Mouse (Mus musculus) retina, postnatal 7 days (tissue): ENCODE measurements at regions not wholly inside any gene's neighbourhood (a gene's known extent, or its start where the extent isn't known, plus 50 kb on each side); places are given as distances from the start of the nearest gene placed in this dataset.

Source experiments
- DNase-seq: peaks from one replicate; pipeline ENCODE4 v3.0.0-alpha.2; 2012; ENCODE audit warnings: low read depth, low spot score

- DNase-seq: no peak
Measured at GRCm38 (mm10) chr1:194041393-194042352, 576.3 kb upstream of the Plxna2 start.

DNA sequence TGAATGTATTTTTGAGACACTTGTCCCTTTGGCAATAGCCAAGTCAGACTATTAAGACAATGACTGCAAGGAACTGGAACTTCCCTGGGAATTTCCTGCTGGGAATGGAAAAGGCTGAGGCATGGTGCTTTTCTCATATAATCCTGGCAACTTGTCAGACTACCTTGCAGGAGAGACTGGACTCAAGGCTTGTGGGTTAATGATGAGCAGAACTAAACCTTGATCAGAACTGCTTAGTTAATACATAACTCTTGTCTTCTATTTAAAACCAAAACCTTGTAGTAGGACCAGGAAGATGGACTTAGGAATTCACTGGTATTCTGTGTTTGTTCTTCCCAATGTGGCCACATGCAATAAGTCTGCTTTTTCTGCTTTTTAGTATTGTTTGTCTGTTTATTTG is 579.3 kb upstream of the Plxna2 start:
- DNase-seq: no peak

GRCm38 (mm10) chr1:194034199-194034883 is 583.7 kb upstream of the Plxna2 start:
- DNase-seq: no peak

DNA sequence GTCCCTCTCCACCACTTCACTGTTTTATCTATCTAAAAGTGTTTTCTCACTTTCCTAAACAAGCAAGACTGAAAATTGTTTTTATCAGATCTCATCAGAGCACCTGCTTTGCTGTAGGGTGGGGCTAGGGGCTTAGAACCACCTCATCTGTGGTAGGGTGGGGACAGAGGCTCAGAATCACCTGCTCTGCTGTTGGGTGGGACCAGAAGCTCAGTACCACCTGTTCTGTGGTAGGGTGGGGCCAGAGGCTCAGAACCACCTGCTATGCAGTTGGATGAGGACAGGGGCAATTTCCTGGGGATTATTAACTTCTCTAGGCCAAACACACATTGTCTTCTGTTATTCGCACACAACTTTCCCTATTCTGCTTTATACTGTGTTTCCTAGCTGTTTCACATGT is 585.4 kb upstream of the Plxna2 start:
- no peak for DNase-seq

DNA sequence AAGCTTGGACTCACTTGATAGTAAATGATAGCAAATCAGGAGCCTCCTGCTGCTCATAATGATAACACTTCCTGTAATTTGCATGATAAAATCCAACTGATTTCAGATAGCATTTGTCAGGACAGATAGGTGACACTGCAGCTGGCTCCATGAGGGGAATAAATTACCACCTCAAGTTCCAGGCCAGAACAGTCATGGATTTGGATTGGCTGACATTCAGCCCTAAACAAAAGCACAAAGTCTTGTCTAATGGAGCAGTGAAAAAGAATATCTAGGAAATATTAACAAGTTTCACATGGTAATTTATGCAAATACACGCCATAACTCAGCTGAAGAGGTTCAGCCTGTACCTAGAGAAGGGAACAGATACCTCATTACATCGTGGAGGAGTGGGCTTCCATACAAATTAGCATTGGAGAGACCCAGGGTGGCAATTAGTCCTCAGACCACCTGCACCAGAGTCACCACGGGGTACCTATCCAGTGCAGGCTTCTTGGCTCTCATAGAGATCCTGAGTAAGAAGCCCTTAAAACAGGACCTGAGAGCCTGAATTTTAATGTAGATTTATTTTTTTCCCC is 587.3 kb upstream of the Plxna2 start:
- DNase-seq: no peak

DNA sequence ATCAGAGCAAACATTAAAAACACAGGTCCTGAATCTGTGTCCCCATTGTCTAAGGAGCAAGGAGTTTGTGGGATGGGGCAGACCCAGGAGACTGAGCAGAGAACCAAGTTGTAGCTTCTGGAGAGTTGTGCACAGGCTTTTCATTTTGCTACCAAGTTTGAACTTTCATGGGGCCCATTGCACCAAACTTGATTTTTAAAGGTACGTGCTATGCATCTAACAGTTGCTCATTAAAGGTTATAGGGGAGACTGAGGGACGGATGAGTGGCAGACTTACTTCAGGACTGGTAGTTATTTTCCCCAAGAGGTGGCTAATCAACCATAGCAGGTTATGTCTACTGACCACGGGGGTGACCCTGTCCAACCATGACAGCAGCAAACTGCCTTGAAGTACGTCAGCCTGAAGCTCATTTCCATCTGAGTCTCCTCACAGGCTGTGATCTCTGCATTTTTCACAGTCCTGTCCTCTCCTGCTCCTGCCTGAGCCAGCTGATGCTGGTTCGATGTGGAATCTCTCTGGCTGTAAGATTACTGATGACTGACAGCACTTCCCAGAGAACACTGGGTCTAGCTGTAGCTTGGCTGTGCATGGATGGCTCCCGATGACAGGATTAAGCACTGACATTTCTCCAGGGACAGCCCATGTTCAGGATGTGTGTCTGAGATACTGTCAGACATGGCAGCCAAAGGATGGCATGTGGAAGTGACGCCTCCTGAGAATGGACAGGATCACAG is 590.9 kb upstream of the Plxna2 start:
- DNase-seq: no peak

DNA sequence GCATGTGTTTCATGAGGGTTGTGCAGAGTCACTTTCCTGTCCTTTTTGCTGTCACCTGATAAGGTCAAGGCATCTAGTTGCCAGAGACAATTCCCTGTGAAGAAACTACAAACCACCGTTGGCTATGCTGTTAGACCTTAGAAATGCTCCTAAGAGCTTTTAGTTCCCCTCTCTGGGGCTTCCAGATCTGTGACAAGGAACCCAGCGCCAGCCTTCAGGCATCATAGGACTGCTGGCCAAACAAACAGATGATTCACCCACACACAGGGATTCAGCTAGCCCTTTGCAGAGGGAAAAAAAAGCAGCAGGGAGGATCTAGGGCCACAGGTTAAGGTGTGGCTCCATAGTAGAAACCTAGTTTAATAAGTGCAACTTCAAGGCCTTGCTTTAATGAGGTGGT is 591.8 kb upstream of the Plxna2 start:
- no peak for DNase-seq

DNA sequence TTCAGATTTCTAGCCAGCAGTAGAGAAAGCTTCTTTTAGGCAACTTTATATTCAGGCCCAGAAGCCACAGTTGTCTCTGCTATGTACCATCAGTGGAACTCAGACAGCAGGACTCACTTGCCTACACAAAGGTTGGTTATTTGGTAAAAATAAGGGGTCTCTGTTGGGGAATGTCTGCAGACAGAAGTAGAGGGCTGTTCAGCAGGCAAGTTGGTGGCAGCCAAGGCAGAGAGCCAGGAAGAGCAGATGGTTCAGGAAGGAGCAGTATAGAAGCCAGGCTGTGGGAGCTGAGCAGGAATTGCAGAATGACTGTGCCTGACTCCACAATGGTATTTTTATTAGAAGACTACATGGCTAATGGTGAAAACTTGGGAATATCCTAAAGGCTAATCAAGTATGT is 598.7 kb upstream of the Plxna2 start:
- DNase-seq: no peak

DNA sequence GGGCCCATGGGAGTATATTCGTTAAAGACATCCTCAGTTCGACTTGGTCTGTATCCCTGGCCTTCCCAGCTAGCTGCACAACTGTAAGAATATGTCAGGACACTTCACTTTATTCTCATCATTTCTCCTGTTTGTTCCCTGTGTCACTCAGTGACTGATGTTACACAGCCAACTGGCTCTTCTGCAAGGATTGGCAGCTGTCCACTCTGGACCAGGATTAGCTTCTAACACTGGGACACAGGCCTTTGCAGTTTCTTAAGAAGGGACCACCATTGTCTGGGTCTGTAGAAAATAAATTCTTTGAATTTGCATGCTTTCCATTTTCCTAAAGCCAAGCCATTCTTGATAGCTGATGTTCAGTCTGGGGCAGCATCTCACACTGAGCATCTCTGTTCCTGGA is 622.1 kb upstream of the Camk1g start:
- no peak for DNase-seq

DNA sequence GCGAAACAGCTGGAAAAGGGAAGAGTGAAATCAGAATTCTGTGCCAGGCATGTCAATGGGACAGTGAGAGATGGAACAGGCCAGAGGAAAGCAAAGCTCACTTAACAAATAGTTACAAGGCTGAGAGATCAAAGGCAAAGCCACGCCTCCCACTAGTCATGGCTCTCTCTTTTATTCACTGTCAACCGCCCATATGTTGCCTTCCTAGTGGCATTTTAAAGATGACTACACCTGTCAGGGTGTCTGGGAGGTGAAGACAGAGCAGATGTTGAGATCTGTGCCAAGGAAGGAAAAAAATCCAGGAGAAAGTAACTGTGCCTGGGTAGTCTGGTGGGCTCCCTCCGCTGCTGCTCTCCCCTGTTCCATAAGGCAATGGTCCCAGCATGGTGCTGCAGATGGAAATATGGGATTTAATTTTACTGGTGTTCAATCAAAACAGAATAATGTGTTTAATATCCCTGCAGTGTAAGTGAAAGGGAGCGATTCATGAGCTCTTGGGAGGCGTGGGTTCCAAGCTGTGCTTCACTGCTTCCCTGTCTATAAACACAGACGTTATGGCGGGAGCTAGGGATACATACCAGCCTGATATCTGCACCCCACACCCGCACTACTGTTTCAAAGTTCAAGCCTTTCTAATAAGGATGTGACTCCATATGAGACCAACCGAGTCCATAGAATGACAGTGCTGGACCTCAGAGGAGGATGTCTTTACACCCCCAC is 620.0 kb upstream of the Camk1g start:
- no peak for DNase-seq

DNA sequence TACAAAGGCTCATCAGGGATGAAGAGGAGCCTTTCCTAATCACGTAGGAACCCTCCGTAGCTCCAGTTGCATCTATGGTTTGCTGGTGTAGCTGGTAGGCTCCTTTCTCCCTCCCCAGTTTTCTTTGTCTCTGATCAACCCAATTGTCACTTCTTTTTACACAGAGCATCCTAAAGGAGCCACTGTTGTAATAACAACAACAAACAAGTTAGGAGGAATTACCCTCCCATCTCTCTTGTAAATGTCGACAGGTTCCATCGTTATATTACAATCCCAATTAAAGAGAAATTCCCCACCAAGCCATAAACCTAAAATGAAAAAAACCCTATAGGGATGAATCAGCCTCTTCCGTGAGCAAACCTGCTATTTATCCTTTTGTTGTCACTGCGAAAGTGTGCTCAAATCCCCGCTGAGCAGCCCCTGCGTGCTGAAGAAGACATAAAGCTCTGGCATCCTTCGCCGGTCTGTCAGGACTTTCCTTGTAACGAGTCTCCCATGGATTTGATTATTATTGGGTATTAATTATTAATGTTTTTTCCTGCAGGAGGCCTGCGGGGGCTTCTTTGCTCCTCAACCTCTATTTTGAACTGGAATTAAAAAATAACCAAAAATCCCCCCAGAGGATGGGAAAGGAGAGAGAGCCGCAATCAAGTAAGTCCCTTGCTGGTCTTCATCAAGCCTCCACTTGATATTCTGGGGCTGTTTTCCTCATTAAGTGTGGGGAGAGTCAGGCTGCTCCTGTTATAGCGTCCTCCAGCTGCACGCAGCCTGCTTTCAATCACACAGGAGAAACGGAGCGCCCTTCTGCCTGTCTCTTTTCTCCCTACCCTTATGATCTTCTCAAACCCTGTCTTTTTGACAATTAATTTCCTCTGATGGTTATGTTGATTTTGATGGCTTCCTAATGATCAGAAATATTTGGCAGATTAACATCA is 619.1 kb upstream of the Camk1g start:
- DNase-seq: no peak

DNA sequence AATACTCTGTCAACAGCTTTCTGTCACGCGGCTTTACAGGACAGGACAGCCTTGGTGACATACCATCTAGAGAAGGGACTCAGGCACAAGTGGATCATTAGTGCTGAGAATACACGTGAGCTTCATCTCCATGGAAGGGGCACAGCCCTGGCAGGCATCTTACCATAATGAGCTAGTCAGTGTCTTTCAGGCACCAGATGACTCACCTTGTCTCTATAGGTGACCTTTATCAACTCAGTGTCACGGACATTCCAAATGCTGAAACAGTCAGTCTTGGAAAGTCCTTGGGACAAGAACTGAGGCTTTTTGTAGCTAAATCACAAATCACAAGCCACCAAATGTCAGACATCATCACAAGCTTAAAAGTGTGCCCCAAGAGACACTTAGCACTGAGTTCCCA is 610.5 kb upstream of the Camk1g start:
- DNase-seq: no peak

GRCm38 (mm10) chr1:193971537-193971936 is 601.4 kb upstream of the Camk1g start:
- no peak for DNase-seq

GRCm38 (mm10) chr1:193969264-193969908 is 599.3 kb upstream of the Camk1g start:
- no peak for DNase-seq

DNA sequence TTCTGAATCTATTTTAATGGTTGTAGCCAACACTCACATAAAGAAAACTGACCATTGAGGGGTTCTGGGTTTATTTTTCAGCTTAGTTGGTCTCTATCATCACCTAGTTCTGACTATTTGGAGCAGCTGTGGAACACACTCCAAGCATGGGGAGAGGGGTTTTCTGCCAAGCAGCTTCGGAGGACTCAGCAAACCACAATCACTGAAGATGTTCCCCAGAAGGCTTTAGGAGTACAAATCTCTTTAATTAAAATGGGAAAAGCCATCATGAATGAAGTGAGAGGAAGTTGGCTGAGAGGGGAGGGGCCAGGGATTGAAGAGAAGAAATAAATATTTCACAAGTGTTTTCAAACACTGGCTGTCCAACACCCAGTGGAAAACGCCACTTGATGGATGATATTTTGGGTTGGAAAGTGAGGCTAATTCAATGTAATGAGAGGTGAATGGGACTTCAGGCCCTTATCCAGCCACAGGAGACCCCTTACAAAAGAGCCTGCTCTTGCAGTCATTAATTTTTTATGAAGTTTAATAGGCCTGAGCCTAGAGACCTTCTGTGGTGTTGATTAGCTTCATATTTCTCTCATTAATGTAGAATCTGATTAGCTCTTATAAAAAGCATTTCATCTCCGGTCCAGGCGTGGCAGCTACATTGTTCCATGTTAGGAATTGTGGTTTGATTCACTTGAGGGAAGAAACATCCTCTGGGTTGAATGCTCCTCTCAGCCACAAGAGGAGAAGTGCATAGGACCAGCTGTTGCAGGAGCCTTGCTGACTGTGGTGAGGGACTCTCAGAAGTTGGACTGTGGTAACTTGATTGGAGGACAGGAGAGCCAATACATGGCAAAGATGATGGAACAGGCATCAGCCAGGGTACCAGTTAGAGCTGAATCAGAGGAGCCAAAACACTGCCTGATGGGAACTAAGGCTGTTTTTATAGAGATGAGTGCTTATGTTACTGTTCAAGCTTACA is 598.1 kb upstream of the Camk1g start:
- no peak for DNase-seq

DNA sequence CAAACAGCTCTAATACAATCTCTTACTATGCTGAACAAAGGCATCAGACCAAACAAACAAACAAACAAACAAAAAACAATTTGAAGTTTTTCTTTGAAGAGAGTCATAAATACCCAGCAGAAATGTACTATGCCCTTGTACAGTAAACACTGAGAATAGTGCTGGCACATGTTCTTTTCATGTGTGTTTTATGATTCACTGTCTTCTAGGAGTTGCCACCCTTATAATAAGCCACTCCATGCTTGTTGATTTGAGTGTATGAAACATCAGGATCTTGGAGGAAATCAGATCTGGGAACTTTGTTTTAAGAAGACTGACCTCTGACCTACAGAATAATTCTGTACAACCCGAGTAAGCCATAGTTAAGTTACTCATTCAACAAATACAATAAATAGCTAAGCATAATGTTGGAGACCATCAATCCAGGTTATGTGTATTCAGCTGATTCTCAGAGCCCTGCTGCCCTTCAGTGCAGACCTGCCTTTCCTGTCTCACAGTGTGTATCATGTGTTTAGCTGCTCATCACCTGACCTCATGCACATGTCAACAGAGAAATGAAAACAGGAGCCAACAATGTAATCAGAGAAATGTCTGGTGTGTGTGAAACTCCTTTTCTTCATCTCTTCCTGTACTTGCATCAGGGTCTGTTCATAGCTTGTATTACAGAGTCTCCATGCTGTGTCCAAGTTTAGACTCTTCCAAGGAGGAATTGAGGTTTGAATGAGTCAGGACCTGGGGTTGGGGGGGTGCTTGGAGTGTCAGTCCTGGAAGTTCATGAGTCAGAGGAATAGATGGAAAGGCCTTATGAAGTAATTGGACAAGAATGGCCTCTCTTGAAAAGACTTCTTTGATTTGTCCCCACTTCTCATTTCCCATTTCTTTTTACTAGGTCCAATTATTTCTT is 596.8 kb upstream of the Camk1g start:
- DNase-seq: no peak

GRCm38 (mm10) chr1:193965278-193965677 is 595.2 kb upstream of the Camk1g start:
- no peak for DNase-seq
